Mouse (Mus musculus): ENCODE results near the gene Dip2b.

The Dip2b gene

GRCm38 (mm10) chr15:100178487-100178886, 140.0 kb downstream of the Dip2b start:
- no peak for DNase-seq (ENCODE audit: low read depth)

GRCm38 (mm10) chr15:100179685-100180084, 141.2 kb downstream of the Dip2b start:
- DNase-seq (ENCODE audit: low read depth) = peak; percentile 73

GRCm38 (mm10) chr15:100180221-100180620, 141.8 kb downstream of the Dip2b start:
- peak; percentile 84 for DNase-seq (ENCODE audit: low read depth)

- no peak for DNase-seq (ENCODE audit: low read depth)
Measured at GRCm38 (mm10) chr15:100181841-100182240, 143.4 kb downstream of the Dip2b start.

GRCm38 (mm10) chr15:100182526-100183280, 144.2 kb downstream of the Dip2b start:
- no peak for DNase-seq (ENCODE audit: low read depth)

- no peak for DNase-seq (ENCODE audit: low read depth)
Measured at GRCm38 (mm10) chr15:100183510-100183909, 145.0 kb downstream of the Dip2b start.

- DNase-seq (ENCODE audit: low read depth) = peak; percentile 51
Measured at GRCm38 (mm10) chr15:100184821-100185496, 146.5 kb downstream of the Dip2b start.

- no peak for DNase-seq (ENCODE audit: low read depth)
Measured at GRCm38 (mm10) chr15:100186234-100186633, 147.8 kb downstream of the Dip2b start.

GRCm38 (mm10) chr15:100186882-100187672, 148.6 kb downstream of the Dip2b start:
- DNase-seq (ENCODE audit: low read depth) = peak; percentile 15

- peak; percentile 9 for DNase-seq (ENCODE audit: low read depth)
Measured at GRCm38 (mm10) chr15:100188542-100188941, 150.1 kb downstream of the Dip2b start.

GRCm38 (mm10) chr15:100188962-100189404, 150.5 kb downstream of the Dip2b start:
- DNase-seq (ENCODE audit: low read depth) = no peak

GRCm38 (mm10) chr15:100190083-100190482, 151.6 kb downstream of the Dip2b start:
- no peak for DNase-seq (ENCODE audit: low read depth)

GRCm38 (mm10) chr15:100198983-100199745, 160.7 kb downstream of the Dip2b start:
- no peak for DNase-seq (ENCODE audit: low read depth)

GRCm38 (mm10) chr15:100199790-100200189, 161.3 kb downstream of the Dip2b start:
- DNase-seq (ENCODE audit: low read depth) = no peak

GRCm38 (mm10) chr15:100201806-100202205, 163.3 kb downstream of the Dip2b start:
- DNase-seq (ENCODE audit: low read depth) = no peak

- DNase-seq (ENCODE audit: low read depth) = no peak
Measured at GRCm38 (mm10) chr15:100202431-100203015, 164.1 kb downstream of the Dip2b start.

- DNase-seq (ENCODE audit: low read depth) = peak; percentile 78
Measured at GRCm38 (mm10) chr15:100204574-100204973, 166.1 kb downstream of the Dip2b start.

- DNase-seq (ENCODE audit: low read depth) = no peak
Measured at GRCm38 (mm10) chr15:100210013-100210412, 171.5 kb downstream of the Dip2b start.

GRCm38 (mm10) chr15:100213339-100213738, 174.9 kb downstream of the Dip2b start:
- no peak for DNase-seq (ENCODE audit: low read depth)

- DNase-seq (ENCODE audit: low read depth) = no peak
Measured at GRCm38 (mm10) chr15:100215092-100215491, 176.6 kb downstream of the Dip2b start.

- DNase-seq (ENCODE audit: low read depth) = no peak
Measured at GRCm38 (mm10) chr15:100216173-100216572, 177.7 kb downstream of the Dip2b start.

Measured in 416B (cell line).